Mouse (Mus musculus) kidney, adult 9 months (tissue): ENCODE data around the gene P2ry14.
"Not testable (repeated sequence)": the region's sequence is repeated elsewhere in the genome, so short reads cannot be mapped to it uniquely, and the experiment has no call there.

Experiments used
- DNase-seq: peaks from one replicate; pipeline ENCODE4 v3.0.0; 2022

The P2ry14 gene

DNA sequence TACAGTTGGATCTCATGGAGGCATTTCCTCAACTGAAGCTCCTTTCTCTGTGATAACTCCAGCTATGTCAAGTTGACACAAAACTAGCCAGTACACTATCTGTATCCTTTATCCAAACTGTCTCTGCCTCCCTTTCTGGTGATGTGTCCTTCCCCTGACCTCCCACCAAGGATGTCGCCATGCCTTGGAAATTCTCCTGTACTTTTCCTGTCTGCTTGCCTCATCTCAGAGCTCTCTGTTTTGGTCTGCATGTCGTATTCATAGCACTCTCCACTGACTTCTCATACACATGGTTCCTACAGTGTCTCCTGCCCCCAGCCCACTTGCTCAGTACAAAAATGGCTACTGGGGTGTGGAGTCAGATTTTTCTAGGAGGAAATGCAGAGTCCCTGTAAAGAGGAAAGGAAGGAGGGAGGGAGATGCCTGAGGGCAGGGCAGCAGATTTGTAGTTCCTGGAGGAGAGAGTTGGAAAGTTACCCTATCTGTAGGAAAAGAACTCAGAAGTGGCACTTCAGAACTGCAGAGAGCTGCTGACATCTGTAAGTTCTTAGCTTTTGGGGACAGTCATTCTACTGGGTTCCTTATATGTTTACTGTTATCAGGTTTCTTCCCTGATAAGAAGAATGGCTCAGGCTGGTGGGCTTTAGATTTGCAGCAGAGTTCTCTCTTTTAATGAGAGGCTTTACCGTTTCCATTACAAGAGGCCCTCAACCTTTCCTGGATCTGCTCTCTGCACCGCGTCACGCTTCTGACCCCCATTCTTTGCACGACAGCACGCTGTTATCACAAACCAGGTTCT lies 11.7 kb downstream of the P2ry14 start:
- DNase-seq, result no peak

DNA sequence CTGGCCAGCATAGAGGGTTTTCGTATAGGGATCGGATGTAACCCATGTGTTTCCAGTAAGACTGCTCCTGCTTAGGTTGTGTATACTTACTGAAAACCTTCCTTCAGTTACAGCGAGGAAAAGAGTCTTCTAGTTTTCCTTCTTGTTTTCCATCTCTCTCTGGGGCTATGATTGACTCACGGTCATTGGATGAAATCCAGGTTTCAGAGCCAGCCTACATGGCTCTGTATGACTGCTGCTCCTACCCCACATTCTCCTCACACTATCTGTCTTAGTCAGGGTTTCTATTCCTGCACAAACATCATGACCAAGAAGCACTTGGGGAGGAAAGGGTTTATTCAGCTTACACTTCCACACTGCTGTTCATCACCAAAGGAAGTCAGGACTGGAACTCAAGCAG lies 12.5 kb downstream of the P2ry14 start:
- DNase-seq, result not testable (repeated sequence)

DNA sequence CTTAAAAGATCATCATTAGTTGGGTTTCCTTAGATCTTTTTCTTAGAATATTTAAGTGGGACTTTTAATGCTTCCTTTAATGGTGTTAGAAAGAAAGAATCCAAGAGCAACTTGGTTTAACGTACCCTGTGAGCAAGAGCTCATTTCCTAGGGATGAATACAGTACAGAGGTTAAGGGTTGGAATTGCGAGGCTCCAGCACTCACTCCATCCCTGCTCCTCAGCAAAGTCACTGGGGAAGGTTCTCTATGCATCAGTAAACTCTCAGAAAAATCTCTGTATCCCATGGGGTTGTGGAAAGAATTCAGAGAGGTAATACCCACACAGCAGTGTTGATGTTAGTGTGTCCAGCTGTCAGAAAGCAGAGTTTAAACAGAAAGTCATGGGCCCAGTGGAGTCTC lies 13.3 kb downstream of the P2ry14 start:
- DNase-seq, result no peak

DNA sequence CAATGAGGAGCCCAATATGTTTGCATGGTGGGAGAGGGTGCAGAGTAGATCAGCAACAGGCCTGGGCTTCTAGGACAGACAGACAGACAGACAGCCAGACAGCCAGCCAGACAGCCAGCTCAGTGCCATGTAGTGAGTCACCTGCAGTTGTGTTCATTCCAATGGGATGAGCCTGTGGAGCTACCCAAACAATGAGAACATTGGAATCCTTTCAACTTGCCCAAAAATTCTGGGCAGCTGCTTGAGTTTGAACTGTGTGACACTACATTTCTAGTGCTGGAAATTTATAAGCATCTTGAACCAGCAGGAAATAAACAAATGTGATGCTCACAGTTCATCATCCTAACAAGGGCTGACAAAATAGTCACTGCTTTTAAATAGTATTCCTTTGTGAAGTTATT lies 13.8 kb downstream of the P2ry14 start:
- peak; percentile 21 for DNase-seq

DNA sequence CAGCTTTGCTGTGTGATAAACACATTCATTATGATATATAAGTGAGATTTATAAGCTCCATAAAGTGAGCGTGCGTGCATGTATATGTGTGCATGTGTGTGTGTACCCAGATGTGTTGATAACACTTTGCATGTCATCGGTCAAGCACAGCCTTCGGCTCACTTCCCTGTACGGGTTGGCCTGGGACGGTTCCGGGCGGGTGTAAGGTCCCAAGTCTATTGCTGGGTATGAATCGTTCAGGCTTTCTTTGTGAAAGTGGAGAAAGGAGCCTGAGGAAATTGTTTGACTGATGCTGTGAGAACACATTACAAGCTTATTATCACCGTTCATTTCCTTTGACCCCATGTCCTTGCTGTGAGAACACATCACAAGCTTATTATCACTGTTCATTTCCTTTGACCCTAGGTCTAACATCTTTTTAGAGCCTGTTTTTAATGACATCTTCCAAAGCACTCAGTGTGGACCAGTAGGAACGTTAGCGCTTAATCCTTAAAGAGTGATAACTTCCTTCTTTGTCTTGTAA lies 14.4 kb downstream of the P2ry14 start:
- peak; percentile 12 for DNase-seq

DNA sequence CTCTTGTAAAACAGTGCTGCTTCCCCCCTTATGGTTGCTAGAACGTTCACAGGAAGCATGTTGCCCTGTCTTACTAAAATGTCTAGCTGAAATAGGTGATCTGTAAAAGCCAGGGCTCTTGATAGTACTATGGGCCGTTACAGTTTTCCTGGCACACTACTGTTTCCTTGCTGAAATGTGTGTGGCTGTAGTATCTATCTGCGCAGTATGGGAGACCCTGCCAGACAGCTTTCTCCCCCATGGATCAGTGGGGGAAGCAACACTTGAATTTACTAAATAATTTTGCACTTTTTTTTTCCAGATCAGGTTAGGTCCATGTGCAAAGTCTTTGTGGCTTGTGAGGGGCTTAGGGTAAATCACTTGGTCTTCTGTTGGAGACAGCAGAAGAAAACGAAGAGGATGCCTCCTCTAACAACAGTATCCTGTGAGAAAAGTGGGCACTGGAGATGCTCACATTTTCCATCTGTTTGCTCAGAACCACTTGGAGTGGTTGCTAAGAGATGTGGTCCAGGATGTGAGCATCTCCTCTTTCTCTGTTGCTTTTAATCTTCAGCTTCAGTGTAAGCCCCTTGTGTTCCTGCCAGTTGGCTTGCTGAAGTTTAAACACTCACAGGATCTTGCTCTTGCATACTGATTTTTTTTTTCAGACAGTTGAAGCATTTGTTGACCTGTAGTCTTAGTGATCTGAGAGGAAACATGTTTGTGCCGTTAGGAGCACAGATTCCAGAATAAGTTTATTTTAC lies 17.3 kb downstream of the P2ry14 start:
- no peak for DNase-seq

DNA sequence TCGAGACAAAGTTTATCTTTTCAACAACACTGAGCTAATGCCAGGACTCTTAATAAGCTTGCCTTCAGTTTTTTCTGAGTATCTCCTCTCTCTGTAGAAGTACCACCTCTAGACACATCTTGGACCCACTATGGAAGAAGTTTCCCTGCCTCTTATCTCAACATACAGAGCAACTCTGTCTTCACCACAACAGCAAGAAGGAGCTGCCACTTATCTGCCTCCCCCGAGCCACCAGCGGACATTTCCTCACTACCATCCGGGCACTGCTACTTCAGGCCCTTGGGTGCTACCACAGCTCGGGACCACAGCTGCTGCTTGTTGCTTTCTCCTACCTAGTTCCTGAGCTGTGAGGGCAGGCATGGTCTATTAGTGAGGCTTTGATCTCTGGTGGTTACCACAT lies 20.2 kb downstream of the P2ry14 start:
- DNase-seq, result no peak

DNA sequence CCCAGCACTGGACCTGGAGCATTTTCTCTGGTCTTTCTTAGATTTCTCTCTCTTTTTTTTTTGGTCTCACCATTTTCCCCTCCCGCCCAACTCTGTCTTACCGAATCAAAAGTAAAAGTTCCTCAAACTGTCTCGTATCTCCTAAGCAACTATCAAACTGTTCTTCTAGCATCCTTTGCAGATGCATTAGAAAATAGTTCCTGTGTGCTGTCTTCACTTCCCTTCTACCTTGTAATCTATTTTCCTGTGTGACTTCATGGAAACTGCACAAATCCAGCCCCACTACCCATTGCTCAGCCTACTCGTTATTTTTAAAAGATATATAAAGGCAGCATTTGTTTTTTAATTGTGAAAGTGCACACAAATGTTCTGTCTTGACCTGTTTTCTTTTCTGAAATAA lies 21.5 kb downstream of the P2ry14 start:
- DNase-seq, result no peak

DNA sequence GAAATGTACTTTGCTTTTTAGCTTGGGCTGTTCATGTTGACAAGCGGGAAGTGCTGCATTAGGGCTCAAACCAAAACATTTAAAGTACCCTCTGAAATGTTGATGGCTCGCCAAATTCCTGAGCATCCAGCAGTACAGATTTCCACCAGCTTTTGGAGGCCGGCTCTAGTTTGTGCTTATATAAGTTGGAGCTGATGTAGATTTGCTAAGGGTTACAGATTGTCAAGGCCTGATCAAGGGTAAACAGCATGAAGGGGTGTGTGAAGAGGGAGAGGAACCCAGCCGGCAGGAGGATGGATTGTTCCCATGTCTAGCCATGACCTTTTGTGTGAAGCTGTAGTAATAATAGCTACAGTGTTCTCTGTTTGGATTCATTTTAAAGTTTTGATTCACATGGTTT lies 22.3 kb downstream of the P2ry14 start:
- no peak for DNase-seq

DNA sequence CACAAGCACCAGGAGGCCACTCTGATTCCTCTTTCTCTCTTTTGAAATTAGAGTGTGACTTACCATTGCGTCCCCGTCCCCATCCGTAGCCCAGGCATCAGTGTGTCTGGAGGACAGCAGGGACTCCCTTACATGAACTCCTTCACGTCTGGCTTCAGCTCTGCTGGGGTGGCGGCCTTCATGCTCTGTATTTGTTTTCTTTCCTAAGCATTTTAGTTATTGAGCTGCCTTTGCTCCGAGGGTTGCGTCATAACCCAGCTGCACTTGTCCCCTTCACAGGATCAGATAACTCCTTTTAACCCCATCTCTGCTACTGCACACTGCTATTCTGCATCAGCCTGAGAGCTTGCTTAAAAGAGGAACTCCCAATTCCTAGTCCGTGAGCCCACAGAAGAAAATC lies 23.0 kb downstream of the P2ry14 start:
- peak; percentile 24 for DNase-seq

DNA sequence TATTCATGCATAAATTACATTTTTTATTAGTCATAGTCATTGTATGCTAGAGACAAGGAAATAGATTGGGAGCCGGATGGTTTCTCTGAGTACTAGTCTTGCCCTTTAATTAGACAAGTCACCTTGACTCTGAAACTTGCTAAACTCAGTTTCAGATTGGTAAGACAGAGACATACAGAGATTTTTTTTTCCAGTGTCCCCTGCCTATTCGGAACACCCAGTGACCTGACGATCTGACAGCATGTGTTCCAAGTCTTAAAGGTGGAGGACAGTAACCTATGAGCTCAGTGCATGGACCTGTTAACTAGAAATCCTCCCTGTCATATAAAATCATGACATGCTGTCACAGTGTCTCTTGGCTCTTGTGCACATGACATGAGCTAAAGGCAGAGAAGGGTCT lies 23.9 kb downstream of the P2ry14 start:
- no peak for DNase-seq

DNA sequence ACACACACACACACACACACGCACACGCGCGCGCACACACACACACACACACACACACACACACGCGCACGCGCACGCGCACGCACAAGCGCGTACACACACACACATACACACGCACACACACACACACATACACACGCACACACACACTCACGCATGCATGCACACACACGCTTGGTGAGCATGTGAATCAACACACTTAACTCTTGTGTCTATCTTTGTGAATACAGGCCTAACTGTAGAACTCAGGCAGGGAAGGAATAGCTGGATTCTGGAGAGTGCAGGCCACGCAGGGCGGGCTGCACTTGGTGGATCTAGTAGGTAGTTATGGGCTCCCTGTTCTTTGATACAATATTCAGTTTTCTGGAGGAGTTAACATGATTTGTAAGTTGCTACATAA lies 24.7 kb downstream of the P2ry14 start:
- no peak for DNase-seq

DNA sequence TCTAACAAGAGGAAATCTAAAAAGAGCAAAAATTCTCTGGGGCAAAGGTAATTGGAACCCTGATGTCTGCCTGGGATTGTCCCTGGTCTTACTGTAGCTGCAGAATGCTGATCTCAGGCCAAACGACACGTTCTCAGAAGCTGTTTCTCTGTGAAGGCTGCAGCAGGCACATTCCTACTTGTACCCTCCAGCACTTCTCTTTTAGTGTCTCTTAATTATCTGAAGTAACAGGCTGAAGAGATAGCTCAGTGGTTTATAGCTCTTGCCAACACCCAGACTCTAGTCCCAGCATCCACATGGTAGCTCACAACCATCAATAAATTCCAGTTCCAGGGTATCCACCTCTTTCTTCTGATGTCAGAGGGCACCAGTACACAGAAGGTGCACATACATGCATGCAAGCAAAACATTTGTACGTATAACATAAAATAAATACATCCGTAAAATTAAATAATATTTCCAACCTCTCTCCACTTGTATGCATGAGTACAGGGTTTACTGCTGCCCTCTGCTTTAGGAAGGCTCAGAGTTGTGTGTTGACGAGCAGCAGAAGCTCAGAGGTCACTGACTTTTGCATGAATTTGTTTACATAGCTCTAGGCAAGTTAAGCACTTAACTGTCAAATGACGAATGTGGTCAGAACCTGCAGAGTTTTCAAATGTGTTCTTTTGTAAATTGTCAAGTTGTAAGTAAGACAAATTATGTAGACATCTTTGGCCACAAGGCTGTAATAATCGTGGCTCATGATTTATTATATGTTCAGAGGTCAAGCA lies 27.4 kb downstream of the P2ry14 start:
- no peak for DNase-seq

DNA sequence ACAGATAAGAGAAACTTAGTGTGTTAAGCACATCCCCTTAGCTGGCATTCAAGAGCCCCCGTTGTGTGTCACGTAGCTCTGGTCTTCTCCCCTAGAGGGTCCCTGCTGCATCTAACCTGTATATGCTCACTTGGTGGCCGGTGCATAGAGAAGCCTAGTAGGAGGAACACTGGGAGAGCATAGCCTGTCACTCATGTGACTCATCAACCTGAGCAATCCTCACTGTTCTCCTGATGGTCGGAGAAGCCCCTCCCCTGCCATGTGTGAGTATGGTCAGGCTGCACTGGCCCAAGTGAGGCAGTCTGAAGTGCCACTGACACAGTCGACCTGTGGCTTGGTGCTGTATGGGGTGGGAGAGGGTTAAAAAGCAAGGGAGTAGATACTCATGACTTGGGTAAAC lies 28.4 kb downstream of the P2ry14 start:
- DNase-seq, result no peak

DNA sequence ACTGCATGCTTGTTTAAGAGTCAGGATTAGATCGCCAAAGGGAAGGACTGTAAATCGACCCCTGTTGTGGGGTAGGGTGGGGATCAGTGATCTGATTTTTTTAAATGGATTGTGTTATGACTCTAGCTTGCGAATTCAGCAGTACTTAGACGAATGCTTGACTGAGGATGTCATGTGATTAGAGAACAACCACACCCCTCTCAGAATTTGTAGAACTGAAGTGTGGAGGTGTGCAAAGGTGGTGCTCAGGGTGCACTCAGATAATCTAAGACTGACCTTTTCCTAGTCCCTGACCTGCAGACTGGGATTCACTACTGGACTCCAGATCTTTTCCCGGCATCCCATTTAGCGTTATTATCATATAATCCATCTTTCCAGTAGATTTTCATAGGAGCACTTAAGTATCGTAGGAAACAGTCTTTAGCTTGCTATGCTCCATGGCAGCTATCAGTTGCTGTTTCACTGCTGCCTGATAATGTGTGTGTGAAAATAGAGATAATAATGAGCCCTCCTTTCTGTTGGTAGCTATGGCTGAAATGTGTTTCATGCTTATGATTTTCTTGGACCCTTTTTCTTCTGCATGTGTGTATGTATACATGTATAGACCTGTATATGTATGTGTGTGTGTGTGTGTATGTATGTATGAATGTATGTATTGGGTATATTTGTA lies 31.5 kb downstream of the P2ry14 start:
- DNase-seq, result no peak

DNA sequence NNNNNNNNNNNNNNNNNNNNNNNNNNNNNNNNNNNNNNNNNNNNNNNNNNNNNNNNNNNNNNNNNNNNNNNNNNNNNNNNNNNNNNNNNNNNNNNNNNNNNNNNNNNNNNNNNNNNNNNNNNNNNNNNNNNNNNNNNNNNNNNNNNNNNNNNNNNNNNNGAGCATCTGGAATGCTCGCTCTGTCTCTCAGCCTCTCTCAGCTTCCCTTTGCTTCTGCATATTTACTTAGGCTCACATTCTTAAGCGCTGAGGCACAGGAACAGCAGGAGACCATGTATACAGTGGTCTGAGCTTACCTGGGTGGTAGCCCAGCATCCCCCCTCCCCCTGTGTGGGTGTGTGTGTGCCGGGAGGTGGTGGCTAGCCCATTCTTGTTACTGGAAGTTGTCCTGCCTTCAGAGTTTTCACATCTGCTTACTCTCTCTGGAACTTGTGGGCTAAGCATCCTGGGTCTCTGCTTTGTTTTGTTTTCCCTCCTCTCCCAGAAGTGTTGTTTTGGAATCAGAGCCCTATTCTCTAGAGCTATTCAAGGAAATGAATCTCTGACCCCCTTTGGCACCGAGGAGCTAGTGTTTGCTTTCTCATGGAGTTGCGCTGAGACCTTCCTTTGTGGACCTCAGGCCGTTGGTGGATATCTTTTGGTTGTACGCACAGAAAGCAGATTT lies 32.2 kb downstream of the P2ry14 start:
- DNase-seq, result no peak

DNA sequence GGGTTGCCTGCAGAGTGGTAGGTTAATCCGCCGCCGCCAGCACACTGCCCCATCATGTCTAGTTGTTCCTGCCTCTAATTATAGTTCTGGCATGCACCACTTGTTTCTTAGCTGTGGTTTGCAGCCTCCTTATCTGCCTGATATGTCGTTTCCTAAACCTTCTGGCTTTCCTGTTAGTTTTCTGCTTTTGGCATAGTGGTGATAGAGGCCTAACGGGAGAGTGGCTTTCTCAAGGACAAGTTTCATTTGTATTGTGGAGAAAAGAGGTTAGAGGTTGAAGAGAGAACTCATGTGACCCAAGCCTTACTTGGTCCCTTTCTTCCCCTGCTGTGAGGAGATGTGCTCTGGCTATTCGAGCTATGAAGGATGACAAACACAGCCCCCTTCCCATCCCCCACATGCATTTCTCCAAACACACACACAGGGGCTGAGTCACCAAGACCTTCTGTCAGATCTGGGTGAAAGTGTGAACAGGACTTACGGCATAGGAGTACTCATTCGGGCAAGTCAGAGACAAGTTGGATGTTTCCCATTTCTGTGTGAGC lies 39.4 kb downstream of the P2ry14 start:
- DNase-seq, result no peak

DNA sequence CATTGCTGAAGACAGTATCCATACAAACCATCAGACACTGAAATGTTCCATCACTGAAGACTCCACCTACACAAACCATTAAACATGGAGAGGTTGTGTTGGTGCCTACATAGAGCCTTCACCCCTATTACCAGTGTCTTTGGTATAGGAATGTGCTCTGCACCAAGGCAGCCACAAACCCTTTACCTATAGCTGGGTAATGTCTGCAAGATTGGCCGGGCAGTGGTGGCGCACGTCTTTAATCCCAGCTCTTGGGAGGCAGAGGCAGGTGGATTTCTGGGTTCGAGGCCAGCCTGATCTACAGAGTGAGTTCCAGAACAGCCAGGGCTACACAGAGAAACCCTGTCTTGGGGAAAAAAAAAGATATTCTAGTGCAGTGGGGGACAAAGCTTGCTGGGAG lies 40.1 kb downstream of the P2ry14 start:
- DNase-seq, result not testable (repeated sequence)

DNA sequence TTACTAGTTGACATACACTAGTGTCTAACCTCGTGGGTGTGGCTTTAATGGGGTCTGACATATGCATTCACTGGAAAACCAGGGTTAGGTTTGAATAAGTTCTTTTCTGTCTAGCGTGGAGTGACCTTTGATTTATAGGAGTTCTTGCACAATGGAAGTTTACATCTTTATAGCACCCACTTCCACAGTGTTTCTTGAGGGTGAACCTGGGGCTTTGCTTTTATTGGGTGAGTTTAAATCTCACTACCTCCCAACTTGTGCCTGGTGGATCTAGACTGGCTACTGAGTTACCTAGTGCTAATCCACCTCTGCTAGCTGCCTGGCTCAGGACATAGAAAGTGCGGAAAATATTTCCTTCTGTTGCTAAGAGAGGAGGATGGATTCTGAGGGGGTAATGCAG lies 41.5 kb downstream of the P2ry14 start:
- DNase-seq, result no peak

DNA sequence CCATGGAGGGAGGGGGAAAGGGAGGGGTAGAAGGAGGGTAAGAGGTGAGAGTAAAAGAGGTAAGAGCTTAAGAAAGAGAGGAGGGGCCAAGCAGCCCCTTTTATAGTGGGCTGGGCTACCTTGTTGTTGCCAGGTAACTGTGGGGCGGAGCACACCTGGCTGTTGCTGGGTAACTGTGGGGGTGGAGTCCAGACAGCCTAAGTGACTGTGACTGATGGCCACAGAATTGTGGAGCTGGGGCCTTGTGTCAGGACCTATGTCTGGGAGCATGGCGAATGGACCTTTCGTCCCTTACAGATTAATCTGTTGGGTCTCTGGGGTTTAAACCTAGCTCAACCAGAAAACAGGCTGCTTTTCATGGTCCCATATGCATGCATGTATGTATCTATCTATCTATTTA lies 43.6 kb downstream of the P2ry14 start:
- not testable (repeated sequence) for DNase-seq

DNA sequence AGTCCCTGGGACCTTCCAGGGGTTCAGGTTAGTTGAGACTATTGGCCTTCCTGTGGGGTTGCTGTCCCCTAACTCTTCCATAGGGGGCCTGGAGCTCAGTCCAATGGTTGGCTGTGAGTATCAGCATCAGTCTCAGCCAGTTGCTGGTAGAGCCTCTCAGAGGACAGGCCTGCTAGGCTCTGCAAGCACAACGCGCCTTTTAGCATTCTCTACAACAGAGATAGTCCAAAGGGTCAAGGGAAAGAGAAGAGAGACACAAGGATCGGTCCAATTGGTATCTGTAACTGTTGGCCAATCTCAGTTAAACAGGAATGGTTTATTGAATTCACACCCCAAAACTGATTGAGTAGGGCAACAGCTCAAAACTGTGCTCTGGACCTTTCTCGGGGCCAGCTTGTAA lies 46.0 kb downstream of the P2ry14 start:
- DNase-seq, result no peak

DNA sequence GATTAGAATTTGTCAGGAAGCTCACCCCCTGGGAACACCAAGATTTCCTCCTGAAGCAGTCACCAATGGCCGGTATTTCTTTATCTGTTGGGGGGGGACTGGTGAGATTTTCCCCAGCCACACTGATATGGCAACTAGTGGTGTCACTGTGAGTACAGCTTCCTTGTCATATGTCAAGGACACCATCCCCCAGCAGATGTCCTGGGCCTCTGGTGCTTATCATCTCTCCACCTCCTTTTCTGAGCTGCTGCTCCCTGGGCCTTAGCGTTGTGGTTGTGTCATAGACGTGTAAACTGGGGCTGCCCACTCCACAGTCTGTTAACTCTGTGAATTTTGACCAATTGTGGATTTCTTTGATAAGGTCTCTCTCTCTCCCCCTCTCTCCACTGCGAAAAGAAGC lies 49.0 kb downstream of the P2ry14 start:
- DNase-seq, result no peak
